Mouse (Mus musculus) limb, embryonic 14.5 days (tissue): ENCODE results near the gene Sbf2. TPM values are rescaled to one million over a fixed set of nuclear protein-coding genes. Genes with fewer than 3 reads are reported as not detected.

ENCODE experiments used
- ATAC-seq: fragments of 200-750 bp; cut with Nextera tagmentation; 2 replicates; pipeline ENCODE4 v1.8.0; 2017; ENCODE audit warnings: low read depth, moderate number of reproducible peaks, moderate TSS enrichment; ENCODE audit not compliant: low FRiP score
- DNase-seq: peaks from one replicate; pipeline ENCODE4 v3.0.0-alpha.2; 2015; ENCODE audit warnings: low spot score
- H3K27ac ChIP-seq: fragments of 300-500 bp; sonication (generic); replicated peaks from 2 replicates; pipeline ENCODE4 v1.5.1; 2014; ENCODE audit warnings: low read depth, mild to moderate bottlenecking, low read length, moderate library complexity, mixed read lengths
- H3K27me3 ChIP-seq: fragments of 300-500 bp; sonication (generic); 2 replicates; pipeline ENCODE4 v1.6.1; 2014; ENCODE audit warnings: low read length, mixed read lengths; ENCODE audit not compliant: control insufficient read depth, insufficient read depth
- H3K36me3 ChIP-seq: fragments of 300-500 bp; sonication (generic); 2 replicates; pipeline ENCODE4 v1.6.1; 2014; ENCODE audit warnings: mild to moderate bottlenecking, low read length, moderate library complexity, mixed read lengths; ENCODE audit not compliant: control insufficient read depth, insufficient read depth
- H3K4me1 ChIP-seq: fragments of 300-500 bp; sonication (generic); 2 replicates; pipeline ENCODE4 v1.6.1; 2014; ENCODE audit warnings: antibody characterized with exemption, low read length, mixed read lengths; ENCODE audit not compliant: control insufficient read depth, insufficient read depth
- H3K4me2 ChIP-seq: fragments of 300-500 bp; sonication (generic); replicated peaks from 2 replicates; pipeline ENCODE4 v1.6.1; 2014; ENCODE audit warnings: low read depth, mild to moderate bottlenecking, low read length, moderate library complexity; ENCODE audit not compliant: severe bottlenecking
- H3K4me3 ChIP-seq: fragments of 300-500 bp; sonication (generic); replicated peaks from 2 replicates; pipeline ENCODE4 v1.5.1; 2014; ENCODE audit warnings: low read length
- H3K9ac ChIP-seq: fragments of 300-500 bp; sonication (generic); 2 replicates; pipeline ENCODE4 v1.6.1; 2014; ENCODE audit warnings: mild to moderate bottlenecking, low read depth, low read length, moderate library complexity; ENCODE audit not compliant: severe bottlenecking
- H3K9me3 ChIP-seq: fragments of 300-500 bp; sonication (generic); 2 replicates; pipeline ENCODE4 v1.6.1; 2016; ENCODE audit warnings: low read length; ENCODE audit not compliant: control insufficient read depth
- POLR2A ChIP-seq: fragments of 200-500 bp; IDR thresholded peaks from 2 replicates; pipeline ENCODE4 v1.8.0; 2012; ENCODE audit warnings: inconsistent platforms, mild to moderate bottlenecking, moderate library complexity, borderline replicate concordance; ENCODE audit not compliant: insufficient read depth, insufficient read length; ENCODE audit errors: extremely low read depth
- WGBS: fragments of 180-500 bp; shearing (Covaris S2); extraction: QIAGEN DNeasy Blood & Tissue Kit; methylation state at CpG from one replicate; pipeline ENCODE4 v1.1.7; 2014; 5-methylcytosine and 5-hydroxymethylcytosine counted together
- polyA plus RNA-seq, 2 experiments: library from polyadenylated mRNA; depleted of rRNA in 1 of 2; stranded (reverse) in 1 of 2; unstranded in 1 of 2; fragments of >200 nt; fragmentation: Nextera tagmentation in 1 of 2; extraction: Ambion mirVana in 1 of 2; gene quantifications; 2 replicates each; pipeline versions ENCODE4 v1.2.1 to v1.2.3; 2012 to 2014

Gene Sbf2
- polyA plus RNA-seq, 2 experiments: 24.7 TPM

DNA sequence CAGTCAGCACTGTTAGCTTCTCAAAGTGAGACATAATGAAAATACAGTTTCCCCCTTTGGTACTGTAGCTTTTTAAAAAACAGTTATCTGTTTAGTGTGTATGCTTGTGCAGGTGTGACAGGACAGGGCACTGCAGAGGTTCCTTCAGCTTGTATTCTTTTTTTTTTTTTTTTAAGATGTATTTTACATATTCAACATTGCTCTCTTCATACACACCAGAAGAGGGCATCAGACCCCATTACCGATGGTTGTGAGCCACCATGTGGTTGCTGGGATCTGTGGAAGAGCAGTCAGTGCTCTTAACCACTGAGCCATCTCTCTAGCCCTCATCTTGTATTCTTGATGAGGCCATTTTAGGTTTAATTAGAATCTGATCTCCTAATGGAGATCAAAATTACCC lies 289.9 kb downstream of the Sbf2 start:
- no peak overlapping the region for H3K9ac ChIP-seq
- ATAC-seq (no peak), DNase-seq (no peak)
- TF ChIP-seq POLR2A: no peak
- no peak overlapping the region for H3K4me3 ChIP-seq
- no peaks in the 10 kb centered on the region for H3K27me3 ChIP-seq
- WGBS: 93% methylated on average over 1 of the region's 1 CpGs
- H3K9me3 ChIP-seq: no peaks in the 10 kb centered on the region
- no peaks in the 10 kb centered on the region for H3K4me1 ChIP-seq
- H3K4me2 ChIP-seq: no peak overlapping the region
- no peak overlapping the region for H3K27ac ChIP-seq
- peaks cover 66% of the 10 kb centered on the region for H3K36me3 ChIP-seq

- Histone ChIP-seq H3K27me3 (no peaks in the 10 kb centered on the region), H3K36me3 (peaks cover 67% of the 10 kb centered on the region), H3K4me3 (no peak overlapping the region), H3K4me2 (no peak overlapping the region), H3K4me1 (no peaks in the 10 kb centered on the region), H3K9me3 (no peaks in the 10 kb centered on the region), H3K9ac (no peak overlapping the region), H3K27ac (no peak overlapping the region)
- DNase-seq (no peak), ATAC-seq (no peak)
- 81% methylated on average over 5 of the region's 5 CpGs for WGBS
- TF ChIP-seq POLR2A: no peak
These were observed 293.6 kb downstream of the Sbf2 start for GRCm38 (mm10) chr7:110321106-110321505.

DNA sequence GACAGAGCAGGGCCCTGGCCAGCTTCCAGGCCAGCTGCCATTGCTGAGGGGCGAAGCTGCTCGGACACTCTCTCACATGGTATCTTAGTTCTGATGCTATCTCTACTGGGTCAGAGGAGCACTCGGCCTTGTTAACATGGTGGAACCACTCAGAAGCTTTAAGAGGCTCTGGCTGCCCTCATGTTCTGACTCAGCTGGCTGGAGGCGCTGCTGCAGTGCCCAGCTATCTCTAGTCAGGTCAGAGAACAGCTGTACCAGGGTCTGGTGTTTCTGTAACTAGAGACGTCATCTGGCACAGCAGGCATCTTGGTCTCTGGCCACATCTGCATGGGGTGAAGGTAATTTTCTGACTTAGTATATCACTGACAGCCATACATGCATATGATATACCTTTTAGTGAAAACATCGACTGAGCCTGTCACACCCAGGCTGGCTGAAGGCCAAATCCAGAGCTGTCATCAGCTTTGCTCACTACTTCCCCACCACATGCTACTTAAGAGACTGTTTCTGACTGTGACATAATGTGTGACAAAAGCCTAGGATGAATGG lies 295.7 kb downstream of the Sbf2 start:
- H3K36me3 ChIP-seq: peaks cover 68% of the 10 kb centered on the region
- ATAC-seq (0 out of 2 replicates have a peak, but pooled peaks have one; percentile 30), DNase-seq (no peak)
- H3K4me1 ChIP-seq: no peaks in the 10 kb centered on the region
- no peaks in the 10 kb centered on the region for H3K27me3 ChIP-seq
- no peak overlapping the region for H3K4me3 ChIP-seq
- no peaks in the 10 kb centered on the region for H3K9me3 ChIP-seq
- H3K27ac ChIP-seq: no peak overlapping the region
- H3K9ac ChIP-seq: no peak overlapping the region
- 74% methylated on average over 6 of the region's 6 CpGs for WGBS
- no peak for TF ChIP-seq POLR2A
- H3K4me2 ChIP-seq: no peak overlapping the region

DNA sequence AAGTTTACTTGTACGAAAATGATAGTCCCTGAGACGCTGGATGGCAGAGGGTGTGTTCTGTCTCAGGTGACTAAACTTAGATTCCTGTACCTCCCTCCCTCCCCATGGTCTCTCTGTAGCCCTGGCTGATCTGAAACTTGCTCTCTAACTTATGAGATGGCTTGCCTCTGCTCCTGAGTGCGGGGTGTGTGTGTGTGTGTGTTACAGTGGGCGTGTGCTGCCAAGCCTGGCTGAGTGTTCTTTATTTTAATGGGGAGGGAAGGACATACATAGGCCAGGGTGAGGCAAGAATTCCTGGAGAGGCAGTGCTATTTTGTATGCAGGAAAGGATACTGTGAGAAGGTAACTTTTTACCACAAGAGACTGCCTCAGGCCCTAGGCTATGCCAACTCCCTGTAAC lies 297.3 kb downstream of the Sbf2 start:
- no peaks in the 10 kb centered on the region for H3K27me3 ChIP-seq
- 89% methylated on average over 4 of the region's 4 CpGs for WGBS
- TF ChIP-seq POLR2A: no peak
- no peak for ATAC-seq
- H3K4me1 ChIP-seq: no peaks in the 10 kb centered on the region
- no peak overlapping the region for H3K9ac ChIP-seq
- no peak overlapping the region for H3K4me2 ChIP-seq
- H3K27ac ChIP-seq: no peak overlapping the region
- no peaks in the 10 kb centered on the region for H3K9me3 ChIP-seq
- peaks cover 71% of the 10 kb centered on the region for H3K36me3 ChIP-seq
- DNase-seq: no peak
- no peak overlapping the region for H3K4me3 ChIP-seq

DNA sequence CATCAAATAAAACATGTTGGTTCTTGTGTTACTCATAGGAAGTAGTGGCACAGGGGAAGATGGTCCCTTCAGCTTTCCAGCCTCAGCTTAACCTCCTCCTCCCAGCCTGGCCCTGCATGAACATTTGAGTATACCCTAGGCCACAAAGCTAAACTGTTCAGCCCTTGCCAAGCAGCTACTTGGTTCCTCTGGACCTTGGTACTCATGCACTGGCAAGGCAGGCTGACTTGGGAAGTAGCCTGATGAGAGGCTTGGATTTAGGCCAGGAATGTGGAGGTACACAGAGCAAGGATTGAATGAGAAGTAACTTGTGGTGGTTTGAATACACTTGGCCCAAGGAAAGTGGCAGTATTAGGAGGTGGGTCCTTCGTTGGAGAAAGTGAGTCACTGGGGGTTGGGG lies 299.4 kb downstream of the Sbf2 start:
- Histone ChIP-seq H3K27ac (no peak overlapping the region), H3K4me3 (no peak overlapping the region), H3K9ac (no peak overlapping the region), H3K27me3 (no peaks in the 10 kb centered on the region), H3K9me3 (no peaks in the 10 kb centered on the region), H3K4me1 (no peaks in the 10 kb centered on the region), H3K36me3 (peaks cover 75% of the 10 kb centered on the region), H3K4me2 (no peak overlapping the region)
- TF ChIP-seq POLR2A: no peak
- WGBS: 88% methylated on average over 1 of the region's 1 CpGs
- DNase-seq (no peak), ATAC-seq (no peak)

DNA sequence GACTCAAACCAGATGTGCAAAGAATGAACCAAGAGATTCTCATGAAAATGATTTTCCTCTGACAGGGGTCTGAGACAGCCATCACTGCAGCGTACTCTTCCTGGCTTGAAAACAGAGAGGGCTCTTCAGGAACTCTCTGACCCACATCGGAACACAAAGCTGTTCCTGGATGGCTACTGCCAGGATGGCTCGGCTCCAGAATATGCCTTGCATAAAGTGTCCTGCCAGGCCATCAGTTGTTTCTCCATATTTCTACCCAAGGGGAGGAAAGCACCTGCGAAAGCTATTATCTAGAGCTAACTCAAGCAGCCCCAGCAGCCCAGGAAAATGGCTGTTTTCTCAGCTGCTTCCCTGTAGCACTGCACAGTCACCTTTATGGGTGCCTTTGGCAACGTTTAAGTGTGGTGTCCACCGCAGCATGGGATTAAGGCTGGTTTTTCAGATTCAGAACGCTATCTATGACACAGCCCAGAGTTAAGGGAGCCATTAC lies 300.3 kb downstream of the Sbf2 start:
- WGBS: 94% methylated on average over 7 of the region's 7 CpGs
- no peak for TF ChIP-seq POLR2A
- Histone ChIP-seq H3K9me3 (no peaks in the 10 kb centered on the region), H3K36me3 (peaks cover 76% of the 10 kb centered on the region), H3K4me3 (no peak overlapping the region), H3K27me3 (no peaks in the 10 kb centered on the region), H3K27ac (no peak overlapping the region), H3K9ac (no peak overlapping the region), H3K4me1 (no peaks in the 10 kb centered on the region), H3K4me2 (no peak overlapping the region)
- no peak for ATAC-seq
- no peak for DNase-seq
